Mouse (Mus musculus) lung, adult 2 months (tissue): ENCODE measurements around the gene Mrpl43. TPM values are rescaled to one million over a fixed set of nuclear protein-coding genes. Genes with fewer than 3 reads are reported as not detected.

Experiments
- DNase-seq: peaks from one replicate; pipeline ENCODE4 v3.0.0; 2022
- H3K4me1 ChIP-seq: fragments of 200-500 bp; 2 replicates; pipeline ENCODE4 v1.6.1; 2011; ENCODE audit warnings: low read length; ENCODE audit not compliant: control insufficient read depth, insufficient read depth
- H3K4me3 ChIP-seq: fragments of 200-500 bp; replicated peaks from 2 replicates; pipeline ENCODE3; 2011; ENCODE audit warnings: low read depth, mild to moderate bottlenecking, control low read depth, low read length; ENCODE audit errors: extremely low read depth
- CTCF ChIP-seq: fragments of 200-500 bp; IDR thresholded peaks from 2 replicates; pipeline ENCODE4 v1.5.1; 2011; ENCODE audit warnings: mild to moderate bottlenecking, low read length, control low read depth; ENCODE audit not compliant: insufficient read depth
- POLR2A ChIP-seq: fragments of 200-500 bp; IDR thresholded peaks from 2 replicates; pipeline ENCODE4 v1.6.1; 2011; ENCODE audit warnings: low read depth, mild to moderate bottlenecking, control low read depth, low read length, borderline replicate concordance; ENCODE audit errors: extremely low read depth
- WGBS: fragments of 180-500 bp; shearing (Covaris S2); methylation state at CpG from one replicate; pipeline ENCODE4 v1.1.7; 2018; 5-methylcytosine and 5-hydroxymethylcytosine counted together
- polyA plus RNA-seq: library from polyadenylated mRNA; depleted of rRNA; stranded (reverse); fragments of >200 nt; gene quantifications from 2 replicates; pipeline ENCODE4 v1.2.3, GENCODE M21; 2012; rRNA removed

Mrpl43 gene
- polyA plus RNA-seq = 50.1 and 78.0 TPM in 2 replicates

DNA sequence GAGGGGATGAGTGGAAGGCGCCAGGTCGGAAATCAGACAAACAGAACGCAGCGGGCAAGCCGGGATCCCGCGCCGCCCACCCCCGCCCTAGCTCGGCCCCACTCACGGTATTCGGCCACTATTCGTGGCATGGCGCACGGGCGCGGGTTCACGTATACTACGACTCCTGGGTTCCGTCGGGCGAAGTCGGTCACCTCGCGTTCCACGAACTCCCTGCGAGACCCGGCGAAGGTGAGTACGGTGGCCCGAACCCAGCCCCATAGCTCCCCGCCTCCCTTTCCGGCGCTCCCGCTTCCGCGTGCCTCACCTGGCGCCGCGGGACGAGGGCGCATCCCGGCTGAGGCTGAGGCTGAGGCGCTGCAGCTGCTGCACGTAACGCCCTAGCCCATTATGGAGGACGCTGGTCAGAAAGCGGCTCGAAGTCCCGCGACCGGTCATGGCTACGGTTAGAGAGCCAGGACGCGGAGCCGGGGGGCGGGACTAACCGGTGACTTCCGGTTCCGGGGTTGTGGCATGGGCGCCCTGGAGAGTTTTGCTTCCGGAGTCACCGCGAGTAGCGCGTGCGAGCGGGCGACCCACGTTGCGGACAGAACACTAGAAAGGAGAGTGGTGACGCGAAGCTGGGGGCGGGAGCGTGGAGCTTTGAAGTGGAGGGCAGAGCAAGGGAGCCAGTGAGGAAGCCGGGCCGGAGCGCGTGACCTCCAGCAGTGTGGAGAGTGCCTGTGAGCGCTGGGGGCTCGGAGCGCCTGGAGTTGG, at the start of gene Mrpl43:
Gene Mrpl43 (minus strand): TSS at position 486 of the 756 bp plus-strand sequence.
- under 1% methylated on average over 82 of the region's 82 CpGs for WGBS
- Histone ChIP-seq H3K4me3 (peak within 1 kb of the TSS; percentile 96), H3K4me1 (peaks cover 10% of the 10 kb centered on the region)
- DNase-seq = peak; percentile 99
- peak; percentile 56; the same call in 1 of the 2 replicates for TF ChIP-seq POLR2A
- no peak for TF ChIP-seq CTCF

DNA sequence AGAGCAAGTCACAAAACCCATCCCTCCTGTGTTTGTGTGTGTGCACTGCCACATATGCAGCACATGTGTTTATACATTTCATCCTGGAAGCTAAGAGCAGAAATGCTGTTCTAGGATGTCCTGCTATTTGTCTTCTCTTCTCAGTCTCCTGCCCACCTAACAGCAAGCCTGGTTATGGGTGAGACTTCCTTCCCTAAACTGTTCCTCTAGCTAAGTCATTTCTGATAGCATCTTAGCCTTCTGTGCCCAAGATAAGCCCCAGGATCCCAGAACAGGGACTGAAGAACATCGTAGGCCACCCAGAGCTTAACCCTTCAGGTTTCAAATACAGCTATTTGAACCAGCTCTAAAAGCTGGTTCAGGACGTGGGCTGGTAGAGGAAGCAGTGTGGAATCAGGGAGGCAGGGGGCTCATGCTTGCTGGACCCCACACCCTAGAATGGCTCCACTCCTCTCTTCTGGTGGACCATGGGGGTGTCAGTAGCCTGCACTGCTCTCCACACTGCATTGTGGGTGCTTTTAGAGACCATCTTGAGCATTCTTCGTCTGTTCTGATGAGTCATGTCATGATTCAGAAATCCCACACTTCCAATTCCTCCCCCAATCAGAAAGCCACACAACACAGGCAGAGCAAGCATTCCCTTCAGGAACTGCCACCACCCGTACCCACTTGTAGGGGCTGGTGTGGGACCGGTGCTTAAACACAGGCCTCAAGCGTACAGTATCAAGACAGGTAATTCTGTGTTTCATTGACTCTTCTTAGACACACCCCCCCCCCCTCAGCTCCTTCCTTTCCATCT, 48.8 kb upstream of the Mrpl43 start:
- 71% methylated on average over 6 of the region's 6 CpGs for WGBS
- Histone ChIP-seq H3K4me1 (peaks cover 13% of the 10 kb centered on the region), H3K4me3 (no peak overlapping the region)
- TF ChIP-seq CTCF (no peak), POLR2A (no peak)
- no peak for DNase-seq

DNA sequence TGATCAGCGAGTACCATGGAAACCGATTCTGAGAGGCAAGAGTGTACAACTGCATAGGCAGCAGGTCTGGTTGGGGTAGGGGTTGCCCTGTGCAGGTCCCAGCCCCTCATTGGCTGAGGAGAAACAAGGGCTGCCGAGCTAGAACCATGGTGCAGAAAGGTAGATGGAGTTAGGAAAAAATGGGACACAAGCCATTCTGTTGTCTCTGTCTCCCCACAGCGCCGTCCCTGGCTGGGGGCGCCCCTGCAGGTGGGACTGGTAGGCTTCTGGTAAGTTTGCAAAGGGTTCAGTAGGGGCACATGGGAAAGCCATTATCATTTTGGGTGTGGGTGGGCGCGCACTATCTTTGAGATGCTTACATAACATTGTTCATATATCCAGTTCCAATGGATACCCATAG, 47.2 kb upstream of the Mrpl43 start:
- TF ChIP-seq CTCF (no peak), POLR2A (no peak)
- Histone ChIP-seq H3K4me1 (peaks cover 15% of the 10 kb centered on the region), H3K4me3 (no peak overlapping the region)
- DNase-seq = no peak
- WGBS = 78% methylated on average over 8 of the region's 8 CpGs

DNA sequence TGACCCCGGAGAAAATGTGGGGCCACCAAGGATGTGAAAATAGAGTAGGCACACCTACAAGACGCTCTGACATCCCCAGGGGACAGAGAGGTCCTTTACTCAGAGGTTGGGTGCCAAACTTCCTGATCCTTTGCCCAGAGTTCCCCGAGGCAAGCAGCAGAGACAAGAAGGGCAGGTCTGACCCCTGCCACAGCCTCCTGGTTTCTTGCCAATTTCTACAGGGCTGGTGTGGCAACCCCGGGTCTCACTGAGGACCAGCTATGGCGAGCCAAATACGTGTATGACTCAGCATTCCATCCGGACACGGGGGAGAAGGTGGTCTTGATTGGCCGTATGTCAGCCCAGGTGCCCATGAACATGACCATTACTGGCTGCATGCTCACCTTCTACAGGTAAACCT, 43.3 kb upstream of the Mrpl43 start:
- no peak for DNase-seq
- TF ChIP-seq CTCF = no peak
- no peak for TF ChIP-seq POLR2A
- H3K4me1 ChIP-seq = peaks cover 6% of the 10 kb centered on the region; the same call in 1 of the 2 replicates
- 66% methylated on average over 9 of the region's 9 CpGs for WGBS
- H3K4me3 ChIP-seq = no peak overlapping the region

DNA sequence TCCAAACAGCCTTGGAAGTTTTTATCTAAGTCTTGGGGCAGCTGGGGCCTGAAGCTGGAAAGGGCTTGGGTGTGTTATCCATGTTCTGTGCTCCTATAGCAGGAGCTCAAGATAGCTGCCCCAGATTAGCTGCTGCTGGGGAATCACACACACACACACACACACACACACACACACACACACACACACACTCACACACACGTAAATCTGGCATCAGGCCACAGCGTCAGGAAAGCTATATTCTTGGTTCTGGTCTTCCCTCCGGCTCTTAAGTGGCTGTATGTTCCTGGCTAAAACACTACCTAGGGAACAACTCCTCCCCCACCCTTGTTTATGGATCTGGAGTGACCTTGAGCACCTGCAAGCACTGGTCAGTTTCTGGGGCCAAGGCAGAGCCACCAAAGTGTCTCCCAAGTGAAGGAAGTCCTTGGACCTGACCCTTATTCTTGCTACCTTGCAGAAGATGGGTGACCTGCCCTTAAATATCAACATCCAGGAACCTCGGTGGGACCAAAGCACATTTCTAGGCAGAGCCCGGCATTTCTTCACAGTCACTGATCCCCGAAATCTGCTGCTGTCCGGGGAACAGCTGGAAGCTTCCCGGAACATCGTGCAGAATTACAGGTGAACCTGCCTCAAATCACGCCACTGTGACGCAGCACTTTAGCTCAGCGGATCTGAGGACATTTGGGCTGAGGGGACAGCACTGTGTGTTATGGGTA, 42.6 kb upstream of the Mrpl43 start:
- Histone ChIP-seq H3K4me1 (peaks cover 6% of the 10 kb centered on the region; the same call in 1 of the 2 replicates), H3K4me3 (peak overlapping the region; percentile 91)
- TF ChIP-seq CTCF = no peak
- no peak for TF ChIP-seq POLR2A
- no peak for DNase-seq
- 68% methylated on average over 12 of the region's 12 CpGs for WGBS

DNA sequence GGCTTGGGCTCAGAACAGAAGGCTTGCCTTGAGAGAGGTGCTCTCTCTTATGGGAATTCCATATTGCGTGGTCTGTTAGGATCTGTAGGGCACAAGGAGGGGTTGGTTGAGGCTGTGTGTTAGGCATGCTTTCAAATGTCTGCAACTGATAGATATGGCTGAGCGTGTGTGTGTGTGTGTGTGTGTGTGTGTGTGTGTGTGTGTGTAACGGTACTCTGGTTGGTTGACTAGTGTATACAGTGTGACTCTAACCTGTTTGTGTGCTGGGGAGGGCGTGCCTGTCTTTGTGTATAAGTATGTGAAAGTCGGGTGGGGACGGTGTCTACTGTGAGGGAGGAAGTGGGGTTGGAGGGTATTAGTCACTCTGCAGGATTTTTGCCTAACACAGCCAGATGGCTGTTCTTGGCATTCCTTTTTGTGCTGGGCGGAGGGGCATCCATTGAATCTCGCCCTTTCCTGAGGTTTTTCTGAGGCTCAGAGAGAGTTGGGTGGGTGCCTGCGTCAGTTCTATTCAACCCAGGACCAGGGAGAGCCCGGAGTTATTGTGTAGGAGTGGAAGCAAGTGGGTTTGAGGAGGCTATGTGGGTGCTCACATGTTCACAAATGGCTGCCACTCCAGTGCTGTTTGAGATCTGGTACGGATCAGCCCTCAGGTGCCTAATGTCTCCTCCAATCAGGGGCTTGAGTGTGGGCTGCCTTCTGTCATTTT, 41.8 kb upstream of the Mrpl43 start:
- Histone ChIP-seq H3K4me1 (peaks cover 6% of the 10 kb centered on the region; the same call in 1 of the 2 replicates), H3K4me3 (peak overlapping the region; percentile 91)
- WGBS = under 1% methylated on average over 11 of the region's 11 CpGs
- TF ChIP-seq POLR2A = no peak
- no peak for TF ChIP-seq CTCF
- DNase-seq = no peak

DNA sequence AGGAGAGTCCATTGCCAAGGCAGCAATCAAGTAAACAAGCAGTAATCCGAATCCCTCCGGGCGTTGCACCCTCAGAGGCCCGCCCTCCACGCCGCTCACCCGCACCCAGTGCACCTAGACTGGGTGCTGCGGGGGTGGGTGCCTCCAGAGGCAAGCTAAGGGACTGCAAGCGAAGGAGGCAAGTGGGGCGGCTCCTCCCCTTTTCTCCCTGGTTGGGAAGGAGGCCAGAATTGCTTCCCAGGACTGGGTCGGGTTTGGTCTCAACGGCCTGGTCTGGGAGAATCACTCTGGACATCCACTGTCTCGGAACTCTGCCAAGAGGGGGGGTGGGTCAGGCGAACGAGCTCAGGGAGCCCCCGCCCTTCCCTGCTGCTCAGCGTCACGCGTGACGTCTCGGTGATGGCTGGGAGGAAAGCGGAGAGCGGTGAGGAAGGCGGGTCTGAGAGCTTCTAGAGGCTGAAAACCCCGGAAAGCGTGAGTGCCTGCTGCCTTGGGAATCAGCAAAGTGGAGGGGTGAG, 41.2 kb upstream of the Mrpl43 start, which contains the start of gene Sfxn3:
Gene Sfxn3 (plus strand): TSS at position 87 of the 518 bp plus-strand sequence.
- Histone ChIP-seq H3K4me1 (peaks cover 6% of the 10 kb centered on the region; the same call in 1 of the 2 replicates), H3K4me3 (peak within 1 kb of the TSS; percentile 91)
- WGBS = under 1% methylated on average over 26 of the region's 26 CpGs
- TF ChIP-seq POLR2A (peak; percentile 73; the same call in 1 of the 2 replicates), CTCF (peak; percentile 45)
- peak; percentile 96 for DNase-seq

DNA sequence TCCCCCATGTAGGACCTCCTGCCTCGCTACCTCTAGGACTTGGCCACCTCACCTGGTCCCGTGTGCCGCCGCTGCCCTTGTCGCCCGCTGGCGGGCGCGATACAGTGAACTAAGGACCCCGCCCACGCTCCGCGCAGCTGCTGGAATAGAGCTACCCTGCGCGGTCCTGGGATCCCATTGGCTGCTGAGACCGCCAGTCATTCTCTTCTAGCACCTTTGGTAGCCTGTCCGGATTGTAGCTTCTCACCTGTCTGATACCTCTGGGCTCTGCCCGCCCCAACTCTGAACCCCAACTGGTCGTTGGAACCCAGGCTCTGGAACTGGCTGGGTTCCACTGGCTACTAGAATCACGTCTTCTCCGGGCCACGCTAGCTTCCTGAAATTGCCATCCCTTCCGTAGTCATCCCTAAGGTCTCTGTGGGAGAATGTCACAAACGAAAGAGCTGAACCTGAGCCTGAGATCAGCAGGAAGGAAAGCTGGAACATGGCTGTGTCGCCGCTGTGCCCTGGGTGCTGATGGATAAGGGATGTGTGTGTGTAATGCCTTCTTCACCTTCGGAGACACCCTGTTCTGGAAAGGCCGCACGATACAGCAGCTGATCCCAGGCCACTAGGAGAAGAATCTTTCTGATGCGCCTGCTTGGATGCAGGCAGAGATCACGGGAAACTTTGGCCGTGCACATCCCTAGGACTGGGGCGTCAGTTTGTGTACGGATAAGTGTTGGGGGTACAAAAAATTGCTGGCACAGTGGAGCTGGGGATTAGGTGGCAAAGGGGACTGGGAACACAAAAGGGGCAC, 40.5 kb upstream of the Mrpl43 start:
- WGBS = 2% methylated on average over 34 of the region's 34 CpGs
- H3K4me3 ChIP-seq = peak overlapping the region; percentile 91
- peak; percentile 86 for DNase-seq
- TF ChIP-seq POLR2A = no peak
- TF ChIP-seq CTCF = no peak
- peaks cover 6% of the 10 kb centered on the region; the same call in 1 of the 2 replicates for H3K4me1 ChIP-seq
